Mouse (Mus musculus) induced T-regulatory cell, adult 2 months (primary cell): ENCODE data around the gene Uhrf2.

ENCODE experiments used
- DNase-seq: peaks from one replicate; pipeline ENCODE4 v3.0.0-alpha.2; 2012; ENCODE audit warnings: low read depth

The Uhrf2 gene

DNA sequence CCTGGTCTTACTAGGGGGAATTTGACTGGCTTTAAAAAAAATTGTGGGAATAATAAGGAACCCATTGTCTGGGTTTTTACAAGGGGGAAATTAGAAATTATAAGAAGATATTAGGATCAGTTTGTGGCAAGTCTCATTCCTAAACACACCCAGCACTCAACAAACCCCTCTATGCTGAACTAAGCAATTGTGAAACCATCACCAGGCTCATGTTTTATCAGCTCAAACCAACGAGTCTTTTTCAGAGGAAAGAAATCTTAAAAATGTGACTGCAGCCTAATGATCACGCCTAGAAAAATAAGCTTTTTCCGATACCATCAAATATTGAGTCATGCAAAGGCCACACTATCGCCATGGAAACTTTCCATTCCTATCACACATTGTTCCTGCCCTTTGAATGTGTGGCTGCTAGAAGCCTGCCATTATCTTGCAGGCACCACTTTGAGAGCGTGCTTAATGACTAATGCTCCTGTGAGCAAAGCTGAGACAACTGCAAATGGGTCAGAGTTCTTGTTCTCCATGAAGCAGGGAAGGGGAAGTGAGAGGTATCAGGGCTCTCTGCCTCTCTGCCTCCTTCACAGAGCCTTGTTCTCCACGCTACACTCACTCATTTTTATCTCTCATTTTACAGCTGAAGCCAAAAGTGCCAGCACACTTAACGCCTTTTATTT is 94.8 kb downstream of the Uhrf2 start:
- peak; percentile 4 for DNase-seq

DNA sequence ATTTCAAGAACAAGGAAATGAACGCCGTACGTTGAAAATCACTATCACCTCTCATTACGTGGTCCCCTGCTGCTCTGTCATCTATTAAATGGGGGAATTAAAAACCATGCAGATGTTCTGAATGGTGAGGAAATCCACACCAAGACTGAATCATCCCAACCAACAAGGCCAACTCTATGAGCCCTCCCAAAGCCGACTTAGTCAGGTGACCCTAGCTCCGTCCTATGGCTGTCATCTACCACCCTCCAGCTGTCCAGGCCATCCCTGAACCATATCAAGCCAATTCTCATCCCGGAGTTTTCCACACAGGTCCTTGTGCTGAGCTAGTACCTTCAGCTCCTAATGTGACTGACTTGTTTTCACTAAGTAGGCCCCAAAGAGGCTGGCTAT is 95.4 kb downstream of the Uhrf2 start:
- DNase-seq: no peak

DNA sequence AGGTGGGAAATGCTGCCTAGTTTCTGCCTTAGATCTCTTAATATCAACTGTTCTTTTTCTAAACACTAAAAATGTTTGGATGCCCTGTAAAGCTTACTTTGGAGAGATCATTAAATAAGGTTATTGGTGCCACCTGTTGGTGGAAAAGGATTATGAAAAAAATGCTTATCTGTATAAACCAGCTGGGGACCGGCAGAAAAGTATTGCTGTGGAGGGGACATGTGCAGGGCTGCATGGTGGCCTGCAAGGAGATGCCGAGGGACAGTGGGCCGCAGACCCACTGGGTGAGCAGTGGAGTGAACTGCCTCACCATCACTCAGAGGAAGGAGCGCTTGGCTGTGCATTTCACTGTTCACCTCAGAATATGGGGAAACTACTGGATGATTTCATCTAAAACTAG is 97.9 kb downstream of the Uhrf2 start:
- peak; percentile 61 for DNase-seq

DNA sequence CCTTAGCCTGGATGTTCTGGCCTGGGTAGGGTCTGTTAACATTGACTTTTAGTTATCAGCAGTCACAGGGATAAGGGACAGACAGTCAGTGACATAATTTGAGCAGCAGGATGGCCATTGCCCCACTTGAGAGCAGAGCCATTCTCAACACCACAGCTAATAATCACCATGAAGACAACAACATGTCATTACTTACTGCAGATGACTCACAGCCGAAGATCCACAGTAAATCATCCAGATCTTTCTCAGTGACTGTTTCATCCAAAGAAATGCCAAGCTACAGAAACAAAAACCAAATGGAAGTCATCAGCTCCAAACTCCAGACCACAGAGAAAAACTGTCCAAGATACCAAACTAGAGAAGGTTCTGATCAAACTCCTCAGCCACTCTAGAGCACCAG is 106.0 kb downstream of the Uhrf2 start:
- DNase-seq: no peak
